Mouse (Mus musculus): Measurements from ENCODE around the gene Zfp455.
"Not testable (repeated sequence)": the region's sequence is repeated elsewhere in the genome, so short reads cannot be mapped to it uniquely, and the experiment has no call there.

The Zfp455 gene

GRCm38 (mm10) chr13:67194340-67194894 lies at the start of gene Zfp455:
Gene Zfp455 (plus strand): TSS chr13:67194506.
- peak; percentile 66 for DNase-seq

GRCm38 (mm10) chr13:67166122-67166521 lies 28.2 kb upstream of the Zfp455 start:
- not testable (repeated sequence) for DNase-seq

GRCm38 (mm10) chr13:67172991-67173722 lies 21.1 kb upstream of the Zfp455 start, which contains the start of gene Rsl1:
Gene Rsl1 (plus strand): TSS chr13:67173182.
- peak; percentile 56 for DNase-seq

- DNase-seq = no peak
Observed at GRCm38 (mm10) chr13:67173723-67174055, 20.6 kb upstream of the Zfp455 start.

- DNase-seq = no peak
Observed at GRCm38 (mm10) chr13:67201656-67202055, 7.3 kb downstream of the Zfp455 start.

GRCm38 (mm10) chr13:67214015-67214607 lies 19.8 kb downstream of the Zfp455 start:
- no peak for DNase-seq
